Mouse (Mus musculus) midbrain, embryonic 13.5 days (tissue): ENCODE results near the gene Sox10. TPM values are rescaled to one million over a fixed set of nuclear protein-coding genes. Genes with fewer than 3 reads are reported as not detected.

Experiments
- ATAC-seq: fragments of 200-750 bp; cut with Nextera tagmentation; 2 replicates; pipeline ENCODE4 v1.8.0; 2017; ENCODE audit warnings: mild to moderate bottlenecking, moderate TSS enrichment, moderate library complexity
- H3K27ac ChIP-seq: fragments of 300-500 bp; sonication (generic); 2 replicates; pipeline ENCODE4 v1.5.1; 2015; ENCODE audit warnings: inconsistent platforms, mild to moderate bottlenecking, moderate library complexity
- H3K27me3 ChIP-seq: fragments of 300-500 bp; sonication (generic); 2 replicates; pipeline ENCODE4 v1.6.1; 2015; ENCODE audit warnings: mild to moderate bottlenecking, inconsistent platforms
- H3K36me3 ChIP-seq: fragments of 300-500 bp; sonication (generic); 2 replicates; pipeline ENCODE4 v1.6.1; 2015; ENCODE audit warnings: mild to moderate bottlenecking, inconsistent platforms
- H3K4me1 ChIP-seq: fragments of 300-500 bp; sonication (generic); replicated peaks from 2 replicates; pipeline ENCODE4 v1.6.1; 2015; ENCODE audit warnings: inconsistent platforms
- H3K4me2 ChIP-seq: fragments of 300-500 bp; sonication (generic); replicated peaks from 2 replicates; pipeline ENCODE4 v1.6.1; 2015; ENCODE audit warnings: moderate library complexity, mild to moderate bottlenecking, inconsistent platforms
- H3K4me3 ChIP-seq: fragments of 300-500 bp; sonication (generic); replicated peaks from 2 replicates; pipeline ENCODE4 v1.5.1; 2015; ENCODE audit warnings: mild to moderate bottlenecking, inconsistent platforms
- H3K9ac ChIP-seq: fragments of 300-500 bp; sonication (generic); replicated peaks from 2 replicates; pipeline ENCODE4 v1.6.1; 2015; ENCODE audit warnings: mild to moderate bottlenecking, inconsistent platforms
- H3K9me3 ChIP-seq: fragments of 300-500 bp; sonication (generic); 2 replicates; pipeline ENCODE4 v1.6.1; 2016; ENCODE audit warnings: mild to moderate bottlenecking, inconsistent platforms
- WGBS: fragments of 180-500 bp; shearing (Covaris S2); methylation state at CpG from one replicate; pipeline ENCODE4 v1.1.7; 2015; 5-methylcytosine and 5-hydroxymethylcytosine counted together
- polyA plus RNA-seq: library from polyadenylated mRNA; unstranded; fragments of >200 nt; fragmentation: Nextera tagmentation; extraction: Ambion mirVana; gene quantifications from 2 replicates; pipeline ENCODE4 v1.2.1, GENCODE M21; 2015

Sox10 gene
- polyA plus RNA-seq, 1 experiment from 2014 or later: 0.67 TPM

DNA sequence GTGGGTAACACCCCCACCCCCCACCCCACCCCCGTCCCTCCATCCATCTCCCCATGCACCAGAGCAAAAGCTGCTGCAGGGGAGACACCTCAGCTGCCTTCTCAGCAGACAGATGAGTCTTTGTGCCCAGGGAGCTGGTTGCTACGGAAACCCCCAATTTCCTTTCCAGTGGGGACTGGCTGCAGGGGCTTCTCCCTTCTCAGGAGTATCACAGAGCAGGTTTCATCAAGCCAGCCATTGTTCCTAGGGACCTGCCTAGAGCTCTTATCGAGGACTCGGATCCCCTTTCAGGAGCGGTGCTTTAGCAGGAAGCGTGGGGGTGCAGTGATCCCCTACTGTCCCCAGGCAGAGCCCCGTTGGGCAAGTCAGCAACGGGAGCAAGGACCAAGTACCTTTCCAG lies 13.2 kb downstream of the Sox10 start:
- no peak overlapping the region; the same call in 1 of the 2 replicates for H3K9ac ChIP-seq
- 37% methylated on average over 8 of the region's 8 CpGs for WGBS
- H3K4me2 ChIP-seq: no peak overlapping the region

DNA sequence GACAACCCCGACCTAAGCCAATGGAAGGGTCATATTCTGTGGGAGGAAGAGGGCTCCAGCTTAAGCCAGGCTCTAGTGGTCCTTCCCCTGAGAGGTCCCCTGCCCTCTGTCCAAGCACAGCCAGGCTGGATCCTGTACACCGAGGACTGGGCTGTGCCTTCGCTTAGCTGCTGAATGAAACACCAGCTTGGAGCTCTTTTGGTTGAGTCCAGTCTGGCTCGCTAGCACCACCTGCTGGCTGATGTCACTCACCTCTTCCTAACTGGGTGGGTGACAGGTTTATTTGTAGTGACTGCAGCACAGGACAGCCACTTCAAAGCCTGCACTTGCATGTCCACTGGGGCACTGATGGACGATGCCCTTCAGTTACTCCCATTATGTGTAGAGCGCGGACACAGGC lies 16.5 kb downstream of the Sox10 start:
- WGBS: 54% methylated on average over 7 of the region's 7 CpGs
- peaks cover 22% of the 10 kb centered on the region for H3K4me1 ChIP-seq
- H3K9ac ChIP-seq: no peak overlapping the region
- no peak overlapping the region for H3K27ac ChIP-seq
- peak; percentile 62 for ATAC-seq
- H3K27me3 ChIP-seq: no peaks in the 10 kb centered on the region
- H3K4me3 ChIP-seq: no peak overlapping the region
- H3K9me3 ChIP-seq: no peaks in the 10 kb centered on the region
- H3K4me2 ChIP-seq: no peak overlapping the region
- peaks cover 80% of the 10 kb centered on the region for H3K36me3 ChIP-seq

More for the DNA sequence above, 13.2 kb downstream of the Sox10 start:
- peak; percentile 54 for ATAC-seq
- Histone ChIP-seq H3K36me3 (peaks cover 50% of the 10 kb centered on the region), H3K9me3 (no peaks in the 10 kb centered on the region), H3K4me1 (peaks cover 31% of the 10 kb centered on the region), H3K4me3 (no peak overlapping the region), H3K27me3 (no peaks in the 10 kb centered on the region), H3K27ac (peak overlapping the region; percentile 87)

DNA sequence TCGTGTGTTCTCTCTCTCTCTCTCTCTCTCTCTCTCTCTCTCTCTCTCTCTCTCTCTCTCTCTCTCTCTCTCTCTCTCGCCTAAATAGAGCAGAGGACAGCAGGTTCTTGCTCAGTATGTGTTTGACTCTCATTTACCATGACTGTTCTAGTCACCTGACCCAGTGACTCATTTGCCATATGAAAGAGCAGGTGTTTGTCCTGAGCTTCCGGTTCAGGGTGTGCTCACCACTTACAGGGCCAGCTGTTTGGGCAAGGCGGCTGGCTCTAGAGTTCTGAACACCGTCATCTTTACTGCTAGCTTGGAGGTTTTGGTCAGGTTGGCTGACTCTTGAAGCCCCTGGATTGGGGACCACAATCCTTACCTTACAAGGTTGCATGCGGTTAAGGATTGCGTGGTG lies 19.5 kb downstream of the Sox10 start:
- Histone ChIP-seq H3K27me3 (no peaks in the 10 kb centered on the region), H3K4me2 (no peak overlapping the region), H3K36me3 (peaks cover 54% of the 10 kb centered on the region), H3K4me3 (no peak overlapping the region), H3K27ac (no peak overlapping the region), H3K4me1 (peaks cover 17% of the 10 kb centered on the region), H3K9ac (no peak overlapping the region), H3K9me3 (no peaks in the 10 kb centered on the region)
- ATAC-seq: no peak
- WGBS: 95% methylated on average over 7 of the region's 7 CpGs

DNA sequence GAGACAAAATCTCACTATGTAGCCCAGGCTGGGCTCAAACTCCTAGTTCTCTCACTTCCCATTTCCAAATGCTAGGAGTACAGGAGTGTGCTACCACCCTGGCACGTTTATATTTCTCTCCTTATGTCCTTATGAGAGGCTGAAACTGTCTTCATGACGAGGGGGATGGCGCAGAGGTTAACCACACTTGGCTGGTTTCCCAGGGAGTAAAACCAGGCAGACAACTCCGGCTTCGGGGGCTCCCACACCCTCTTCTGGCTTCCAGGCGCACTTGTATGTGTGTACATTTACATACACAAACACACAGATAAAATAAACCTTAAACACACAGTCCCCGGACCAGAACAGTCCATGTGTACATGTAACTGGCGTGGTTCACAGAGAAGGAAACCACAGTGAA lies 21.0 kb downstream of the Sox10 start:
- WGBS: 91% methylated on average over 8 of the region's 8 CpGs
- H3K4me1 ChIP-seq: peaks cover 21% of the 10 kb centered on the region
- H3K9me3 ChIP-seq: no peaks in the 10 kb centered on the region
- peaks cover 43% of the 10 kb centered on the region for H3K36me3 ChIP-seq
- no peak overlapping the region for H3K27ac ChIP-seq
- no peak overlapping the region for H3K4me2 ChIP-seq
- ATAC-seq: no peak
- no peak overlapping the region for H3K4me3 ChIP-seq
- no peak overlapping the region for H3K9ac ChIP-seq
- no peaks in the 10 kb centered on the region for H3K27me3 ChIP-seq

DNA sequence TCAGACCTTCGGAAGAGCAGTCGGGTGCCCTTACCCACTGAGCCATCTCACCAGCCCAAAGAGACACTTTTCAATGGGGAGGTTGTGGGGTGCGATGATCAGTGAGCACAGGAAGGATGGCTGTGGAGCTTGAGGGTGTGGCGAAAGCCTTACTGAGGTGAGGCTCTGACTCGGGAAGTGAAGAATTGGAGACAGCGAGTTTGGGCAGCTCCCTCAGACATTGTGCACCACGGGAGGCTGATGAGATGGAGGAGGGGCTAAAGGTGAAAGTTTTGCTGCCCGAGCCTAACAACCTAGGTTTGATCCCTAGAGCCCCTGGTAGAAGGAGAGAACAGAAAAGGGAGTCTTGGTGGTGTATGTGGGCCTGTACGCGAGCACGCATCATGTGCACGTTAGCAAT lies 21.7 kb downstream of the Sox10 start:
- no peak for ATAC-seq

DNA sequence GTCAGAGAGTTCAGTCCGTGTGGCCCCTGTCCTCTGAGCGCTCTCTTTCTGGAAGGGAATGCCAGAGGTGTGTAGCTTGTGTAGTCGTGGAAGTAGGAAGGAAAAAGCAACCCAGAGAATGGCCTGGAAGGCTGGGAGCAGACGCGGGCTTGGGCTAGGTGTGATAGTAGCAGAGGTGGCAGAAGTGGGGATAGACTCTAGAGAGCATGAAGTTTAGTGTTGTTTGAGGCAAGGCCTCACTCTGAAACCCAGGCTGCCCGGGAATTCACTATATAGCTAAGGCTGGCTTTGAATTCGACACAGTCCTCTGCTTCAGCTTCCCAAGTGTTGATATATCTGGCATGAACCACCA lies 23.5 kb downstream of the Sox10 start:
- 2% methylated on average over 7 of the region's 7 CpGs for WGBS
- H3K4me1 ChIP-seq: peaks cover 21% of the 10 kb centered on the region
- H3K27ac ChIP-seq: 0 out of 2 replicates have a peak overlapping the region, but pooled peaks have one; percentile 10

More for the DNA sequence above, 21.7 kb downstream of the Sox10 start:
- Histone ChIP-seq H3K36me3 (peaks cover 41% of the 10 kb centered on the region), H3K27ac (no peak overlapping the region), H3K9ac (no peak overlapping the region), H3K4me2 (no peak overlapping the region), H3K27me3 (no peaks in the 10 kb centered on the region), H3K9me3 (no peaks in the 10 kb centered on the region), H3K4me3 (no peak overlapping the region), H3K4me1 (peaks cover 21% of the 10 kb centered on the region)
- WGBS: 91% methylated on average over 12 of the region's 12 CpGs

DNA sequence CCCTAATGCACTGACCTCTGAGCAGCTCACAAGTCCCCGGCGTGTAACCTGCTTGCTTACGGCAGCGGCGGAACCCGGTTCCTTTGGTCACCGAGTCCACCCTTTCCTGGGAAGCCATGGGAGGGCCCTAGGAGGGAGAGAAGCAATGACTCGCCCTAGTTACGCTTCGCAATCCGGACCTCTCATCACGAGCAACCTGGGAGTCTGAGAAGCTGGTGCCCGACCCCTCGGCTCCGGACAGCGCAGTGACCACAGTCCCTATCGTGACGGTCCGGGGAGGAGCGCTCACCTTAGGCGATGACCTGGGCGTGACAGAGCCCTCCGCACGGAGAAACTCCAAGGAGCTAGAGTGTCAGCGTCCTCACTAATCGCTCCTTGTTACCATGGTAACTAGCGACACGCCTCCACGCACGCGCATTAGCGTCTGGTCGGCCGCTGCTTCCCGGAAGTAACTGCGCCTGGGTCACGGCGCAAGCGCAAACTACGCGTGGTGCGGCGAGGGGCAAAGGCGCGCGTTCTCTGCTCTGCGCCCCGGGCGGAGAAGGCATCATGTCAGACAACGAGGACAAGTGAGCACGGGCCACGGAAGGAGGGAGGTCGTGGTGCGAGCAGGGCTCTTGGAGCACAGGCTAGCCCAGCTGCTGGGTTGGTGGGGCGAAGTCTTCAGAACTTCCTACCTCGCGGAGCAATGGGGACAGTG lies 24.0 kb downstream of the Sox10 start, which contains the start of the genes Polr2f and 1700088E04Rik:
Gene Polr2f (plus strand): TSS at position 144 of the 700 bp plus-strand sequence.
Gene 1700088E04Rik (minus strand): TSS at position 388 of the 700 bp plus-strand sequence.
- Histone ChIP-seq H3K4me1 (peaks cover 21% of the 10 kb centered on the region), H3K27me3 (no peaks in the 10 kb centered on the region), H3K4me3 (peak within 1 kb of the TSS; percentile 92), H3K9me3 (no peaks in the 10 kb centered on the region), H3K4me2 (peak within 1 kb of the TSS; percentile 80), H3K9ac (peak within 1 kb of the TSS; percentile 87), H3K27ac (0 out of 2 replicates have a peak within 1 kb of the TSS, but pooled peaks have one; percentile 10), H3K36me3 (peaks cover 21% of the 10 kb centered on the region)
- peak; percentile 94 for ATAC-seq
- under 1% methylated on average over 57 of the region's 57 CpGs for whole genome bisulfite sequencing

More for the DNA sequence above, 23.5 kb downstream of the Sox10 start:
- no peaks in the 10 kb centered on the region for H3K27me3 ChIP-seq
- H3K9me3 ChIP-seq: no peaks in the 10 kb centered on the region
- ATAC-seq: no peak; the same call in 1 of the 2 replicates
- peak overlapping the region; percentile 87 for H3K9ac ChIP-seq
- peaks cover 26% of the 10 kb centered on the region for H3K36me3 ChIP-seq
- H3K4me2 ChIP-seq: peak overlapping the region; percentile 80
- H3K4me3 ChIP-seq: peak overlapping the region; percentile 92

DNA sequence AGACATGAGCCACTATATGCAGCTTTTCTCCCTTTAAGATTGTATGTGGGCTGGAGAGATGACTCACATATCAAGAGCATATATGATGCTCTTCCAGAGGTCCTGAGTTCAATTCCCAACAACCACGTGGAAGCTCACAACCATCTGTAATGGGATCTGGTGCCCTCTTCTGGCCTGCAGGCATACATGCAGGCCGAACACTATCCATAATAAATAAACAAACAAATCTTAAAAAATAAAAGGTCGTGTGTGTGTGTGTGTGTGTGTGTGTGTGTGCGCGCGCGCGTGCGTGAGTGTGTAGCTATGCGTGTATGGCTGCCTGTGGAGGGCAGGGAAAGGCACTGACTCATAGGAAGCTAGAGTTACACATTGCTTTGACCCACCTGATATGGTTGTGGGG lies 25.4 kb downstream of the Sox10 start:
- no peak for ATAC-seq
- no peak overlapping the region for H3K4me3 ChIP-seq
- H3K4me2 ChIP-seq: no peak overlapping the region
- H3K9ac ChIP-seq: no peak overlapping the region
- H3K27ac ChIP-seq: no peak overlapping the region
- H3K9me3 ChIP-seq: no peaks in the 10 kb centered on the region
- peaks cover 7% of the 10 kb centered on the region for H3K36me3 ChIP-seq
- no peaks in the 10 kb centered on the region for H3K27me3 ChIP-seq
- 68% methylated on average over 10 of the region's 10 CpGs for WGBS
- peaks cover 21% of the 10 kb centered on the region for H3K4me1 ChIP-seq

DNA sequence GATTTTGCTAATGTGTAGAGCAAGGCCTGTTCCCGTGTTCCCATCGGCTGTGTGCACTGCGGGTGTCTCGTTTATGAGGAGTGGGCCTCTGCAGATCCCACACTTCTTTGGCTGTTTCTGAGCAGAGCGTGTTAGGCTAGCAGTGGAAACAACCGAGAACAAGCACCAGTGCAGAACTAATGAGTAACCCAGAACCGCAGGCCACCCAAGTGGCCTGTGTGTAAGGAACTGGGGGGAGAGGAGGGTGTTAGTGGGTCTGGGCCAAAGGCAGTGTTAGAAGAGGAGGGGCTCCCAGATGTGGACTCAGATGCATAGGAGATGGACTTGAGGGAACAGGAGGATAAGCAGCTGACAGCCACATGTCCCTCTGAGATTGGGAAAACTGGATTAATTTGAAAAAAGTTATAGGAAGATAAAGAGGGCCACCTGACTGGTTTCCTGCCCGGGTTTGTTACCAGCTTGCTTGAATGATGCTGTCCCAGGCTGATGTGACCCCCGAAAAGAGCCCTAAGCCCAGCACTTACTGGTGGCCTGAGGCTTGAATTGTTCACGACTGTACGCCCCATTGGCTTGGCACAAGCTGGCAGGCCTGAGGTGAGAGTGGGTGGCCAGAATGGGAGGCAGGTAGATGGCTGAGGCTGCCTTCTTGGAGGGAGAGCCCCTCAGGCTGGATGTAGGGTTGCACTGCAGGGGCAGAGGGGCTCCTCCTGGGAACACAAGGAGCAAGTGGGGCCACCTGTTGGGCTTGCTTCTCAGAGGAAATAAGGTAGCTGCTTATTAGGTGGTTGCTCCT lies 29.1 kb downstream of the Sox10 start:
- Histone ChIP-seq H3K27me3 (no peaks in the 10 kb centered on the region), H3K36me3 (peaks cover 35% of the 10 kb centered on the region), H3K4me3 (no peak overlapping the region), H3K27ac (no peak overlapping the region), H3K9ac (peak overlapping the region; percentile 10; the same call in 1 of the 2 replicates), H3K4me1 (peaks cover 6% of the 10 kb centered on the region), H3K9me3 (no peaks in the 10 kb centered on the region), H3K4me2 (no peak overlapping the region)
- no peak for ATAC-seq
- WGBS: 73% methylated on average over 11 of the region's 11 CpGs

DNA sequence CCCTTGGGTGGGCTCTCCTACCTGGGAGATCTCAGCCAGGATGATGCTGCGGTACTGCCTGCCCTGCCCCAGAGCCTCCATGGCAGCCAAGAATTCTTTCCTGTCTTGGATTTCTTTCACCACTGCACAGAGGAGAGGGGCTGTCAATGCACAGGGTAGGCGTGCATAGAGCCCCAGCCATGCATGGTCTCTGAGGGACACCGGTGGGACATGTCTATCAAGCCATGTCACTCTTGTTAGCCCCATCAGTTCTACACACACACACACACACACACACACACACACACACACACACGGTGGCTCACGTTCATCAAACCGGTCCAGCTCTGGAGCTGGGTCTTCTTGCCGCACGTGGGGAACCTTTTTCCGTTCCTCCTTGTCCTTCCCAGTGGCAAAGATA lies 29.7 kb downstream of the Sox10 start:
- Histone ChIP-seq H3K4me3 (no peak overlapping the region), H3K4me2 (no peak overlapping the region), H3K36me3 (peaks cover 41% of the 10 kb centered on the region), H3K27ac (no peak overlapping the region), H3K9me3 (no peaks in the 10 kb centered on the region), H3K4me1 (peaks cover 2% of the 10 kb centered on the region), H3K27me3 (no peaks in the 10 kb centered on the region), H3K9ac (no peak overlapping the region)
- ATAC-seq: no peak
- 87% methylated on average over 9 of the region's 9 CpGs for WGBS

DNA sequence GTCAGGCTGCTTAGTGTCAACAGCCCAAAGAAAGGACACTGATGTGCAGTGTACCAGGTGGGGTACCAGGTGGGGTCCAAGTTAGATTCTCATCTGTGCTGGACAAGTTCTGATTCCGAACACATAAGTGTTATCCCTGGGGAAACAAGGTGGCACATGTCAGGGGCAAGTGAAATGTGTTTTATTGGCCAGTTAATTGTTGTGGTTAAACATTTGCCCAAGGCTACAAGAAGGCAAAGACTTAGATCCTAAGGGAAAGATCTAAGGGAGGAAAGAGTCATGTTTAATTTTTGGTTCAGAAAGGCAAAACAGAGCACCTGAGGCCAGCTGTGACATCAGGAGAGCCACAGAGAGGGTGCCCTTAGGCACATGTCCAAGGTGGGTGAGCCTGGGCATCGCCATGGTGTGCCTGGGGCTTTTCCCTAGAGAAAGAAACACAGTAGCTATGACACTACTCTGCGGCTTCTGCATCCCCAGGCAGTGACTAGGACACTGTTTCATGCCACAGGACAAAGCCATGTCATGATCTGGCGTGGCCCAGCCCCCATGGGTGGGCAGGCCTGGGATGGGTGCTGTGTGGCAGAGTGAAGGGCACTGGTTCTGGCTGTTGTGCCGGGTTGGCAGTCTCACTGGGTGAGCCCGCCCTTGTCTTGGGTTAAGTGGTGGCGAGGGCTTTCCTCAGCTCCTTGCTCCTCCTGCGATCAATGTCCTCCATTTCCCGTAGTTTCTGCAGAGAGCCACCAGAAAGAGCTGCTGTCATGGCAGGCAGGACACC lies 30.4 kb downstream of the Sox10 start:
- peaks cover 48% of the 10 kb centered on the region for H3K36me3 ChIP-seq

More for the DNA sequence above, 30.4 kb downstream of the Sox10 start:
- no peak overlapping the region for H3K4me2 ChIP-seq
- no peaks in the 10 kb centered on the region for H3K4me1 ChIP-seq
- 85% methylated on average over 9 of the region's 9 CpGs for WGBS
- ATAC-seq: peak; percentile 14; the same call in 1 of the 2 replicates
- H3K9ac ChIP-seq: no peak overlapping the region
- no peak overlapping the region for H3K27ac ChIP-seq
- no peak overlapping the region for H3K4me3 ChIP-seq
- H3K9me3 ChIP-seq: no peaks in the 10 kb centered on the region
- H3K27me3 ChIP-seq: no peaks in the 10 kb centered on the region
